Mouse (Mus musculus) bone marrow, adult 2 months (tissue): ENCODE measurements around the gene Hcn1. TPM values are rescaled to one million over a fixed set of nuclear protein-coding genes. Genes with fewer than 3 reads are reported as not detected.

ENCODE experiments used
- H3K27ac ChIP-seq: fragments of 200-500 bp; 2 replicates; pipeline ENCODE4 v1.5.1; 2012; ENCODE audit warnings: low read depth, mild to moderate bottlenecking, control low read depth, inconsistent platforms, low read length; ENCODE audit not compliant: control insufficient read depth, poor library complexity, insufficient read depth
- H3K4me1 ChIP-seq: fragments of 200-500 bp; 2 replicates; pipeline ENCODE4 v1.6.1; 2011; ENCODE audit warnings: low read length; ENCODE audit not compliant: control insufficient read depth, insufficient read depth
- H3K4me3 ChIP-seq: fragments of 200-500 bp; replicated peaks from 2 replicates; pipeline ENCODE3; 2011; ENCODE audit warnings: mild to moderate bottlenecking, low read depth, low read length, control low read depth; ENCODE audit not compliant: control insufficient read depth
- CTCF ChIP-seq: fragments of 200-500 bp; IDR thresholded peaks from 2 replicates; pipeline ENCODE4 v1.5.1; 2011; ENCODE audit warnings: low read length, control low read depth; ENCODE audit not compliant: control insufficient read depth, insufficient read depth
- POLR2A ChIP-seq: fragments of 200-500 bp; IDR thresholded peaks from 2 replicates; pipeline ENCODE4 v1.6.1; 2011; ENCODE audit warnings: low read depth, mild to moderate bottlenecking, control low read depth, low read length, borderline replicate concordance; ENCODE audit not compliant: control insufficient read depth
- WGBS: fragments of 180-500 bp; shearing (Covaris S2); methylation state at CpG from one replicate; pipeline ENCODE4 v1.1.7; 2018; 5-methylcytosine and 5-hydroxymethylcytosine counted together
- polyA plus RNA-seq: library from polyadenylated mRNA; stranded (reverse); fragments of >200 nt; gene quantifications from 2 replicates; pipeline ENCODE4 v1.2.4, GENCODE M21; 2011; ENCODE audit warnings: low replicate concordance; ENCODE audit not compliant: missing spikeins, insufficient read depth, insufficient read length

Hcn1 gene
- polyA plus RNA-seq, 1 experiment, result 0.10 TPM

DNA sequence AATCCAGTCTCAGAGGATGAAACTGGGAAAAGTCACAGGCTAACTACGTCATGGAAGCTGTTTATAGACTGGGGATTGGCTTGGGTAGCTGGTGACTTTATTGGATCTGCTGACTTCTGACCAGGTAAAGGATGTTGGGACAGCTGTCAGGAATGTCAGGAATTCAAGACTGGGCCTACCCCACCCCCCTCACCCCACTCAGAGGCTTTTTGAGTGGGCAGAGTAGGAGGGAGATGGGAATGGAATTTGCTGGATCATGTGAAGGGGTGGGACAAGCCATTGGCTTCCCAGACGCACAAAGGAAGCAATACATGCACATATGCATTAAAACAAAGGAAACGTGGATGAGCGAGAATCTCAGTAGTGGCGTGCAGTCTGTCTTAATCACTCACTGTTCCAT, 433.5 kb downstream of the Hcn1 start:
- TF ChIP-seq POLR2A (no peak), CTCF (no peak)
- Histone ChIP-seq H3K27ac (no peak overlapping the region), H3K4me1 (no peaks in the 10 kb centered on the region), H3K4me3 (no peak overlapping the region)
- 83% methylated on average over 5 of the region's 5 CpGs for WGBS
